Mouse (Mus musculus): ENCODE measurements at regions not wholly inside any gene's neighbourhood (a gene's known extent, or its start where the extent isn't known, plus 50 kb on each side); places are given as distances from the start of the nearest gene placed in this dataset.
"Not testable (repeated sequence)": the region's sequence is repeated elsewhere in the genome, so short reads cannot be mapped to it uniquely, and the experiment has no call there.

DNA sequence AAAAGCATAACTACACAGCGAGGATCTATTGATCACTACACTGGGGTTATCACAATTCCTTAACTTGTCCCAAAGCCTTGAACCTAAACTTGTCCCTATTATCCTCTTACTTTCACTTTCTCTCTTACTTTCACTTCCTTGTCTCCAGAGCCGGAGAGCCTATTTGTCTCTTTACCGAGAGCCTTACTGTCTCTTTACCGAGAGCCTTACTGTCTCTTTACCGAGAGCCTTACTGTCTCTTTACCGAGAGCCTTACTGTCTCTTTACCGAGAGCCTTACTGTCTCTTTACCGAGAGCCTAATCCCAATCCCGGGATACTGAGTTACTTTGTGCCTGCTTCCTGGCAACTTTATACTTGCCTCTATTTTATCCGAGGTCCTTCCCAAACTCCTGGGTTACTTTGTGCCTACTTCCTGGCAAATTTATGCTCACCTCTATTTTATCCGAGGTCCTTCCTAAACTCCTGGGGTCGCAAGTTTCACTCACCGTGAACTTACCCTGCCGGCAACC lies 335.3 kb upstream of the Ccng1 start:
- H3K4me3 ChIP-seq, H3K27ac ChIP-seq: not testable (repeated sequence)
- DNase-seq (ENCODE audit: low spot score in 2 of 2), result peak in 1 of 2 experiments; percentile 24

GRCm38 (mm10) chr11:41063570-41063969 lies 308.5 kb upstream of the Ccng1 start:
- DNase-seq (ENCODE audit: low spot score in 2 of 2), result no peak

GRCm38 (mm10) chr11:41057796-41058195 lies 302.7 kb upstream of the Ccng1 start:
- H3K4me3 ChIP-seq, result no peak overlapping the region
- TF ChIP-seq CTCF (conservative IDR thresholded peaks at IDR 0.05), result no peak
- no peak for DNase-seq (ENCODE audit: low spot score in 2 of 2)
- no peak overlapping the region for H3K27ac ChIP-seq

More at GRCm38 (mm10) chr11:41063570-41063969, 308.5 kb upstream of the Ccng1 start:
- no peak for TF ChIP-seq CTCF (conservative IDR thresholded peaks at IDR 0.05)
- Histone ChIP-seq H3K4me3 (no peak overlapping the region), H3K27ac (no peak overlapping the region)

DNA sequence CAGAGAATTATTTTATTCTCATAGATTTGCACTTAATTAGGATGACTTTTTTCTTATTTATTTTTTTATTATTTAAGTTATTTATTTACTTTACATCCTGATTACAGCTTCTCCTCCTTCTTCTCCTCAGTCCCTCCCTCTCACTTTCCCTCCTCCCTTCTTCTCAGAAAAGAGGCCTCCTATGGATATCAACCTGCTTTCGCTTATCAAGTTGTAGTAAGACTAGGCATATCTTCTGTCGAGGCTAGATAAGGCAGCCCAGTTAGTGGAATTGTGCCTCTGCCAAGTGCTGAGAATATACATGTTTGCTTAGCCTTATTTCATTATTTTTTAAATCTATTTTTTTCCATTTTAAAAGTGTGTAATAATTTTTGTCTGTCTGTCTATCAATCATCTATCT lies 274.9 kb upstream of the Ccng1 start:
- H3K4me3 ChIP-seq, result no peak overlapping the region
- TF ChIP-seq CTCF (conservative IDR thresholded peaks at IDR 0.05), result no peak
- H3K27ac ChIP-seq, result no peak overlapping the region
- DNase-seq (ENCODE audit: low spot score in 2 of 2), result no peak

DNA sequence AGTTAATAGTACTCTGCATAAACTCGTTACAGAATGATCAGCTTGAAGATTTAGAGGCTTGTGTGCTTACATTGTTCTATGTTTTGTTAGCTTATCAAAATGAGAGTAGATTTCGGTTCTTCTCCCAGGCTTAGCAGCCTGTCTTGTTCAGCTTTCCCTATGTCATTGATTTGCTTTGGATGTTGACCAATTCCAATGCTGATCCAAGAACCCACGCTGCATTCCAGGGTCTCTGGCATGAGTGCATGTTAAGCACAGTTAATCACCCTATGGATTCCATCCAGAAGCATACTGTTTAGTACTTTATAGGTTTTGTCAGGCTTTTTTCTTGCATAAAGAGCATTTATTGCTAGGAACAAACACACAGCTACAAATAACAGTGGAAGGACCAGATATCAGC lies 255.0 kb upstream of the Ccng1 start:
- H3K27ac ChIP-seq, result no peak overlapping the region
- H3K4me3 ChIP-seq, result no peak overlapping the region
- TF ChIP-seq CTCF (conservative IDR thresholded peaks at IDR 0.05), result no peak
- DNase-seq (ENCODE audit: low spot score in 2 of 2), result no peak

- DNase-seq (ENCODE audit: low spot score in 2 of 2), result peak in 1 of 2 experiments; percentile 17
- H3K27ac ChIP-seq, result peak overlapping the region; percentile 73
- no peak for TF ChIP-seq CTCF (conservative IDR thresholded peaks at IDR 0.05)
- H3K4me3 ChIP-seq, result no peak overlapping the region
These were observed 217.7 kb upstream of the Ccng1 start for GRCm38 (mm10) chr11:40972806-40973205.

DNA sequence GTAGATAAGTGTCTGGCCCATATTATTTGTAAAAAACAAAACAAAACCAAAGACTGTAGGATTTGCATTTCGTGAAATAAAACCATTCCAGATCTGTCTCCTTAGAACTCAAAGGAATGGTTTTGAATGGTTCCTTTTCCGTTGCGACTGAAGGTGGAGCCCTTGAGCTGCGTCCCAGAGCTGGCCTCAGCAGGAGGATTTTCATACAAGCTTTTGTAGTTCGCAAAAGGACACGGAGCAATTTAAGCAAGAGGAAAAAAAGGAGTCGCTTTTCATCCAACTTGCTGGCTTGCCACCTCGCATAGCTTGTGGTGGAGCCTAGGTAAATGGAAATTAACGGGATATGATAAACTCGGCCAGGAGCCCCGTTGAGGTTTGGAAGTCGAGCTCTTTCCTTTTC lies 172.1 kb upstream of the Ccng1 start:
- Histone ChIP-seq H3K27ac (peak overlapping the region; percentile 85), H3K4me3 (peak overlapping the region; percentile 51)
- peak; percentile 96 for TF ChIP-seq CTCF (conservative IDR thresholded peaks at IDR 0.05)
- DNase-seq (ENCODE audit: low spot score in 2 of 2), result peak; percentile 75 to 78

- no peak overlapping the region for H3K27ac ChIP-seq
- no peak for TF ChIP-seq CTCF (conservative IDR thresholded peaks at IDR 0.05)
- H3K4me3 ChIP-seq, result no peak overlapping the region
- DNase-seq (ENCODE audit: low spot score in 2 of 2), result no peak
These were observed 136.4 kb upstream of the Ccng1 start for GRCm38 (mm10) chr11:40891485-40891884.

DNA sequence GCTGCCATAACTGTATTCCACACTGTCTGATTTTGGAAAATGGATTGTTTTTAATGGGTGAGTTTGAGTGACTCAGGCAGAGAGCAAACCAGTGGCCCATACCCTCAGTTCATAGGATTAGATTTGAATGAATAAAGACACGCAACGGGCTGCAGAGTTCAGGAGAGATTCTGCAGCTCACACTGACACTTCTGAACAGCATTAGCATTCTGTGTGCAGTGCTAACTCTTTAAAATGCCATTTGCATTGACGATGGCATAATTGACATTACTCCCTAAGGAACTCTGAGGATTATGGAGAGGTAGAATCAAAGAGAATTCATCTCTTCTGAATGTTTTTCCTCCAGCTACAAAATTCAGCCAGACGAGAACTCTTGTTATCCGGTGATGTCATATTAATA lies 129.4 kb upstream of the Ccng1 start:
- H3K4me3 ChIP-seq, result no peak overlapping the region
- no peak for DNase-seq (ENCODE audit: low spot score in 2 of 2)
- H3K27ac ChIP-seq, result no peak overlapping the region
- TF ChIP-seq CTCF (conservative IDR thresholded peaks at IDR 0.05), result no peak

DNA sequence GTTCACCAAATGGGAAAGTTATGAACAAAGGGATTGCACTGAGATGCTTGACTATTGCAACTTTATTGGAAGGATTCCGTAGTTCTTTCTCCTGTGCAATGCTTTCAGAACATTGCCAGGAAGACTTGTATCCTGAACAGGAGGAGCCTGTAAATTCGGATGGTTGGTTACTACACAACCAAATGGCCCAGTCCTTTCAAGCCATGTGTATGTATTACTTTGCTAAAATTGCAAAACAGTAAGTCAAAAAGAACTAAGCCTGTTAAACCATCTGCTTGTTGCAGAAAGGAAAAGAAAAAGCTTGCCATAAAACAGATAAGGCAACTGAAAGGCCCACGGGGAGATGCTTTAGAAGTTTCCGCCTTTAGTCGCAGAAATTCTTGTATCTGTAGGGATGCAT lies 124.5 kb upstream of the Ccng1 start:
- DNase-seq (ENCODE audit: low spot score in 2 of 2), result peak in 1 of 2 experiments; percentile 60
- Histone ChIP-seq H3K27ac (no peak overlapping the region), H3K4me3 (no peak overlapping the region)
- no peak for TF ChIP-seq CTCF (conservative IDR thresholded peaks at IDR 0.05)

DNA sequence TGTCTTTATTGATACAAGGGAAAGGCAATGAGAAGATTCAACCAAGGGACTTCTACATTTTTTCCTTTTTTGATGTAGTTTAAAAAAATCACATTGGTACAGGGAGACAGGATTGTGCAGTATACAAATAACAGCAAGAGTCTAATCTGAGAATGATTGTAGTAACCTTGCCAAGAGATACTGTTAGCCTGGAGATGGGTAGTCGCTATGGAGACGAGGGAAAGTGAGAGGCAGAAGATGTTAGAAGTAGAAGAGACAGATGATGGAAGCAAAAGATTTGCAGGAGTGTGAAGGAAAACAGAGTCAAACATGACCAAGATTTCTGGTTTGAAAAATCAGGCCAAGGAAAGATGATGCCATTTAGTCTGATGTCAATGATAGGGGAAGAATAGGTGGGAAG lies 117.9 kb upstream of the Ccng1 start:
- no peak for DNase-seq (ENCODE audit: low spot score in 2 of 2)

GRCm38 (mm10) chr11:40865694-40866093 lies 110.6 kb upstream of the Ccng1 start:
- H3K27ac ChIP-seq, result no peak overlapping the region; the same call in 1 of the 2 replicates
- no peak overlapping the region for H3K4me3 ChIP-seq
- peak; percentile 89 for TF ChIP-seq CTCF (conservative IDR thresholded peaks at IDR 0.05)
- peak; percentile 85 to 89 for DNase-seq (ENCODE audit: low spot score in 2 of 2)

More for the DNA sequence above, 117.9 kb upstream of the Ccng1 start:
- H3K4me3 ChIP-seq, result no peak overlapping the region
- no peak overlapping the region for H3K27ac ChIP-seq
- no peak for TF ChIP-seq CTCF (conservative IDR thresholded peaks at IDR 0.05)

DNA sequence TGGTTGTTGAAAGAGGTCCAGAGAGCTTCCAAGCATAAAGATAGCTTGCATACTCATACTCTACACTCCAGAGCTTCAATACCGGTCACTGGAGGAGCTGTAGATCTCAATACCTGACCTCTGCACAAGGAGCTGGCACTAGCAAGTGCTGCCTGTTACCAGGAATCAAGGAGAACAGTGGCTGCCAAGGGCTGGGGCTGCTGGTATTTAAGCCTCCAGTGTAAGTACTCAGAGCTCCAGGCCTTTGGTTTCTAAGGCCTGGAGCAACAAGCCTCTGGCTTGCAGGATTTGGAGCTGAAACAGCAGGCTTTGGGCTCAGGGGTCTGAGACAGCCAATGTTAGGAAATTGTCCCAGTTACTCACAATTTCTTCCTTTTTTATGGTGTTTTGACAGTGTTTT lies 96.2 kb upstream of the Ccng1 start:
- no peak for TF ChIP-seq CTCF (conservative IDR thresholded peaks at IDR 0.05)
- DNase-seq (ENCODE audit: low spot score in 2 of 2), result no peak
- no peak overlapping the region for H3K4me3 ChIP-seq
- H3K27ac ChIP-seq, result no peak overlapping the region

DNA sequence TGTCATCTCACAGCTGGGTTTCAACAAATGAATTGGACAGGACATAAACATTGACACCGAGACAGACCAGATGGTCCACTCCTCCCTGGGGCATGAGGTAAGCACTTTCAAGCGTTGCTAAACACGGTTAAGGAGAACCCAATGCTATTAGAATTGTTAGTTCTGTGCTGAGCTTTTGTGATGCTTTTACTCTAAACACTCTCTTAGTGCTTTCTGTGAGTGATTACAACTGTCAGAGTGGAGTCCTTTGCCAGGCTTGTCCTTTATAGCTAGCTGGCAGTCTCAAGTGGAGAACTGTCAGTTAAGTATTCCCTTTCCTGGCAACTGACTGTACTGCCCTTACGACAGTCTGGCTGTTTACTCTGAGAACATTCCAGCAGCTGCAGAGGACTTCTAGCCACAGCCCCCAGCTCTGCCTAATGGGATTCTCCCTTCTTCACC lies 95.6 kb upstream of the Ccng1 start:
- no peak for DNase-seq (ENCODE audit: low spot score in 2 of 2)
- no peak for TF ChIP-seq CTCF (conservative IDR thresholded peaks at IDR 0.05)
- no peak overlapping the region for H3K27ac ChIP-seq
- H3K4me3 ChIP-seq, result no peak overlapping the region

DNA sequence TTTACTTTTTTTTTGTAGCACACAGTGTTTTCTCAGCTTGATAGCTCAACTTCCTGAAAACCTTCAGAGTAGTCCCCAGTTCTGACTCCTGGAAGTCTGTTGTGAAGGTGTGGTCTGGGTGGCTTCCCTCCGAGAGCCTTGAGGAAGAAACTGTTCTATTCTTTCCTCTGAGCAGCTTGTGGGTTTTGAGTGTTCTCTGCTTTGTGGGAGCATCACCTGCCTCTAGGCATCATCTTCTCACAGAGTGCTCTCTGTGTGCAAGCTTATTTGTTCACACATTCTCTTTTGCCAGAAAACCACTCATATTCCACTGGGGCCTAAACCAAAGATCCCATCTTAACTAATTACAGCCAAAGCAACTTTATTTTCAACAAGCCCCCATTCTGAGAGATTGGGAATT lies 91.5 kb upstream of the Ccng1 start:
- Histone ChIP-seq H3K4me3 (no peak overlapping the region), H3K27ac (no peak overlapping the region)
- TF ChIP-seq CTCF (conservative IDR thresholded peaks at IDR 0.05), result no peak
- DNase-seq (ENCODE audit: low spot score in 2 of 2), result no peak
